Mouse (Mus musculus) stomach, postnatal 0 days (tissue): ENCODE measurements around the gene Lyrm9. TPM values are rescaled to one million over a fixed set of nuclear protein-coding genes. Genes with fewer than 3 reads are reported as not detected.

ENCODE experiments used
- ATAC-seq: fragments of 200-750 bp; cut with Nextera tagmentation; 2 replicates; pipeline ENCODE4 v1.8.0; 2017; ENCODE audit not compliant: low FRiP score, low TSS enrichment
- DNase-seq: peaks from one replicate; pipeline ENCODE4 v3.0.0-alpha.2; 2016; ENCODE audit warnings: low spot score
- H3K27ac ChIP-seq: fragments of 300-500 bp; sonication (generic); replicated peaks from 2 replicates; pipeline ENCODE4 v1.5.1; 2014; ENCODE audit warnings: mild to moderate bottlenecking, control low read depth
- H3K27me3 ChIP-seq: fragments of 300-500 bp; sonication (generic); 2 replicates; pipeline ENCODE4 v1.6.1; 2014; ENCODE audit warnings: low read length; ENCODE audit not compliant: control insufficient read depth, insufficient read depth
- H3K36me3 ChIP-seq: fragments of 300-500 bp; sonication (generic); 2 replicates; pipeline ENCODE4 v1.6.1; 2014; ENCODE audit warnings: low read length, mixed read lengths; ENCODE audit not compliant: control insufficient read depth, insufficient read depth
- H3K4me1 ChIP-seq: fragments of 300-500 bp; sonication (generic); replicated peaks from 2 replicates; pipeline ENCODE4 v1.6.1; 2014; ENCODE audit warnings: antibody characterized with exemption; ENCODE audit not compliant: control insufficient read depth, insufficient read depth
- H3K4me2 ChIP-seq: fragments of 300-500 bp; sonication (generic); replicated peaks from 2 replicates; pipeline ENCODE4 v1.6.1; 2014; ENCODE audit warnings: low read depth, mild to moderate bottlenecking, control low read depth, moderate library complexity
- H3K4me3 ChIP-seq: fragments of 300-500 bp; sonication (generic); 2 replicates; pipeline ENCODE4 v1.5.1; 2014; ENCODE audit warnings: low read depth, low read length, control low read depth
- H3K9ac ChIP-seq: fragments of 300-500 bp; sonication (generic); 2 replicates; pipeline ENCODE4 v1.6.1; 2014; ENCODE audit warnings: mild to moderate bottlenecking, low read length, control low read depth, mixed read lengths
- H3K9me3 ChIP-seq: fragments of 300-500 bp; sonication (generic); 2 replicates; pipeline ENCODE4 v1.6.1; 2016; ENCODE audit warnings: low read length; ENCODE audit not compliant: control insufficient read depth
- CTCF ChIP-seq: IDR thresholded peaks from 2 replicates; pipeline ENCODE4 v1.5.1; 2016; ENCODE audit warnings: antibody characterized with exemption, low read depth, mild to moderate bottlenecking, moderate library complexity
- EP300 ChIP-seq: optimal IDR thresholded peaks from 2 replicates; pipeline ENCODE3; 2016; ENCODE audit warnings: antibody characterized with exemption
- WGBS: fragments of 180-500 bp; shearing (Covaris S2); extraction: QIAGEN DNeasy Blood & Tissue Kit; methylation state at CpG from one replicate; pipeline ENCODE4 v1.1.7; 2014; 5-methylcytosine and 5-hydroxymethylcytosine counted together
- polyA plus RNA-seq: library from polyadenylated mRNA; unstranded; fragments of >200 nt; fragmentation: Nextera tagmentation; extraction: Ambion mirVana; gene quantifications from 2 replicates; pipeline ENCODE4 v1.2.1, GENCODE M21; 2015

Gene Lyrm9
- polyA plus RNA-seq, 1 experiment from 2014 or later: 20.1 TPM

- no peaks in the 10 kb centered on the region for H3K36me3 ChIP-seq
- DNase-seq (no peak), ATAC-seq (no peak)
Observed at GRCm38 (mm10) chr11:78831716-78832115, 5.3 kb downstream of the Lyrm9 start.

GRCm38 (mm10) chr11:78832117-78832726, 5.8 kb downstream of the Lyrm9 start:
- no peaks in the 10 kb centered on the region for H3K27me3 ChIP-seq
- no peak overlapping the region for H3K4me2 ChIP-seq
- 73% methylated on average over 10 of the region's 10 CpGs for WGBS
- ATAC-seq (no peak), DNase-seq (no peak)
- no peak overlapping the region for H3K9ac ChIP-seq
- TF ChIP-seq EP300 (no peak), CTCF (no peak)
- no peaks in the 10 kb centered on the region for H3K9me3 ChIP-seq
- no peak overlapping the region for H3K27ac ChIP-seq
- H3K4me1 ChIP-seq: no peaks in the 10 kb centered on the region
- no peaks in the 10 kb centered on the region for H3K36me3 ChIP-seq
- no peak overlapping the region for H3K4me3 ChIP-seq

More at GRCm38 (mm10) chr11:78831716-78832115, 5.3 kb downstream of the Lyrm9 start:
- TF ChIP-seq EP300: no peak
- no peak for TF ChIP-seq CTCF
- H3K4me3 ChIP-seq: no peak overlapping the region
- H3K27ac ChIP-seq: no peak overlapping the region
- no peaks in the 10 kb centered on the region for H3K9me3 ChIP-seq
- H3K27me3 ChIP-seq: no peaks in the 10 kb centered on the region
- H3K9ac ChIP-seq: no peak overlapping the region
- WGBS: 49% methylated on average over 4 of the region's 4 CpGs
- no peaks in the 10 kb centered on the region; the same call in 1 of the 2 replicates for H3K4me1 ChIP-seq
- H3K4me2 ChIP-seq: no peak overlapping the region

- Histone ChIP-seq H3K9me3 (no peaks in the 10 kb centered on the region), H3K9ac (no peak overlapping the region), H3K4me3 (no peak overlapping the region), H3K27ac (0 out of 2 replicates have a peak overlapping the region, but pooled peaks have one; percentile 24), H3K4me1 (no peaks in the 10 kb centered on the region), H3K4me2 (no peak overlapping the region), H3K36me3 (no peaks in the 10 kb centered on the region), H3K27me3 (no peaks in the 10 kb centered on the region)
- no peak for TF ChIP-seq EP300
- TF ChIP-seq CTCF: no peak
- no peak for ATAC-seq
- 46% methylated on average over 13 of the region's 13 CpGs for WGBS
- DNase-seq: peak; percentile 31
Observed at GRCm38 (mm10) chr11:78832816-78833314, 6.5 kb downstream of the Lyrm9 start.

- no peak overlapping the region for H3K9ac ChIP-seq
- no peaks in the 10 kb centered on the region for H3K36me3 ChIP-seq
- H3K4me2 ChIP-seq: no peak overlapping the region
- ATAC-seq (no peak), DNase-seq (no peak)
- no peak overlapping the region for H3K4me3 ChIP-seq
- H3K9me3 ChIP-seq: no peaks in the 10 kb centered on the region
- no peak overlapping the region for H3K27ac ChIP-seq
- WGBS: 93% methylated on average over 4 of the region's 4 CpGs
- H3K27me3 ChIP-seq: no peaks in the 10 kb centered on the region
- TF ChIP-seq EP300 (no peak), CTCF (no peak)
- H3K4me1 ChIP-seq: no peaks in the 10 kb centered on the region
Observed at GRCm38 (mm10) chr11:78836486-78836885, 10.1 kb downstream of the Lyrm9 start.

- Histone ChIP-seq H3K36me3 (no peaks in the 10 kb centered on the region), H3K4me1 (no peaks in the 10 kb centered on the region), H3K27ac (no peak overlapping the region), H3K9me3 (no peaks in the 10 kb centered on the region), H3K4me2 (no peak overlapping the region), H3K9ac (no peak overlapping the region), H3K27me3 (no peaks in the 10 kb centered on the region), H3K4me3 (no peak overlapping the region)
- TF ChIP-seq CTCF: peak; percentile 80
- TF ChIP-seq EP300: no peak
- DNase-seq: peak; percentile 79
- 15% methylated on average over 11 of the region's 11 CpGs for WGBS
- ATAC-seq: no peak
Observed at GRCm38 (mm10) chr11:78837989-78838388, 11.6 kb downstream of the Lyrm9 start.

- no peak for DNase-seq
- WGBS: 73% methylated on average over 14 of the region's 14 CpGs
Observed at GRCm38 (mm10) chr11:78839491-78839890, 13.1 kb downstream of the Lyrm9 start.

More at GRCm38 (mm10) chr11:78839491-78839890, 13.1 kb downstream of the Lyrm9 start:
- H3K27me3 ChIP-seq: no peaks in the 10 kb centered on the region
- TF ChIP-seq CTCF (no peak), EP300 (no peak)
- no peak for ATAC-seq
- no peak overlapping the region for H3K9ac ChIP-seq
- H3K4me3 ChIP-seq: no peak overlapping the region
- no peak overlapping the region for H3K4me2 ChIP-seq
- no peaks in the 10 kb centered on the region for H3K36me3 ChIP-seq
- H3K27ac ChIP-seq: no peak overlapping the region
- H3K4me1 ChIP-seq: no peaks in the 10 kb centered on the region
- no peaks in the 10 kb centered on the region for H3K9me3 ChIP-seq
